ENCODE assay signal across 10 mouse cellular contexts in genomic region chr11:84914673-84915072, GRCm38 (mm10). TPM values are rescaled to one million over a fixed set of nuclear protein-coding genes. Genes with fewer than 3 reads are reported as not detected.
DNase-seq lines count a peak whose midpoint lies in the region; ATAC-seq and TF ChIP-seq lines count a peak whose summit lies in the region.
"Had no signal": no experiment of that assay in that cellular context is flagged by ENCODE, and none has a peak within 500 bp of the region (broad histone marks: within the 10 kb centered on the region; RNA-seq: fewer than 3 reads in every experiment).

No protein-coding gene starts in this region.

- H3K4me1 ChIP-seq in forebrain, embryonic 10.5 days = peaks cover 31% of the 10 kb centered on the region
- peaks cover 23% of the 10 kb centered on the region for H3K4me1 ChIP-seq in forebrain, embryonic 15.5 days
- peaks cover 5% of the 10 kb centered on the region for H3K4me1 ChIP-seq in thymus, adult 2 months (replicated peaks; ENCODE audit: control insufficient read depth, insufficient read depth, low read length)
- peaks cover 28% of the 10 kb centered on the region for H3K4me1 ChIP-seq in limb, embryonic 15.5 days

- H3K27me3 ChIP-seq in forebrain, embryonic 10.5 days (ENCODE audit: poor library complexity, severe bottlenecking) = no peaks in the 10 kb centered on the region
- H3K27me3 ChIP-seq in forebrain, embryonic 15.5 days = no peaks in the 10 kb centered on the region
- H3K27me3 ChIP-seq in thymus, adult 2 months (ENCODE audit: control insufficient read depth, insufficient read depth, low read length) = no peaks in the 10 kb centered on the region
- no peaks in the 10 kb centered on the region for H3K27me3 ChIP-seq in limb, embryonic 15.5 days

- no peak overlapping the region for H3K4me2 ChIP-seq in forebrain, embryonic 15.5 days (replicated peaks)
- 0 out of 2 replicates have a peak overlapping the region, but pooled peaks have one; percentile 66 for H3K4me2 ChIP-seq in limb, embryonic 15.5 days

- no peaks in the 10 kb centered on the region for H3K9me3 ChIP-seq in forebrain, embryonic 10.5 days
- H3K9me3 ChIP-seq in forebrain, embryonic 15.5 days = no peaks in the 10 kb centered on the region
- no peaks in the 10 kb centered on the region for H3K9me3 ChIP-seq in limb, embryonic 15.5 days

- H3K27ac ChIP-seq in forebrain, embryonic 10.5 days = no peak overlapping the region
- no peak overlapping the region for H3K27ac ChIP-seq in forebrain, embryonic 15.5 days (replicated peaks)
- no peak overlapping the region for H3K27ac ChIP-seq in thymus, adult 2 months (ENCODE audit: control insufficient read depth, insufficient read depth, low read length)
- no peak overlapping the region for H3K27ac ChIP-seq in limb, embryonic 15.5 days

- no peak for TF ChIP-seq CTCF in thymus, adult 2 months (IDR thresholded peaks at IDR 0.05; ENCODE audit: borderline replicate concordance, control insufficient read depth, extremely low read depth, insufficient read depth, low read length, poor library complexity)

- peak overlapping the region; percentile 95; the same call in 1 of the 2 replicates for H3K4me3 ChIP-seq in forebrain, embryonic 10.5 days
- no peak overlapping the region for H3K4me3 ChIP-seq in forebrain, embryonic 15.5 days
- no peak overlapping the region for H3K4me3 ChIP-seq in thymus, adult 2 months (ENCODE audit: control insufficient read depth, insufficient read depth, low read length)
- H3K4me3 ChIP-seq in limb, embryonic 15.5 days = no peak overlapping the region

- no peak for DNase-seq in forebrain, embryonic 10.5 days (ENCODE audit: extremely low spot score, low spot score)
- DNase-seq in thymus, adult 2 months = peak; percentile 6
- DNase-seq in thymus, postnatal 10 days (ENCODE audit: low spot score in 2 of 2) = no peak
- no peak for DNase-seq in left cerebral cortex, postnatal 10 days (ENCODE audit: extremely low spot score in 1 of 2, low spot score in 2 of 2)
- DNase-seq in left cerebral cortex, adult 18-20 months (ENCODE audit: low spot score in 2 of 2) = no peak
- DNase-seq in layer of hippocampus, postnatal 36 days = no peak
- DNase-seq: kidney, adult 8-10 months; lung, adult 18-20 months had no signal

- H3K9ac ChIP-seq in forebrain, embryonic 15.5 days (replicated peaks) = no peak overlapping the region
- no peak overlapping the region for H3K9ac ChIP-seq in limb, embryonic 15.5 days

- 84% methylated on average over 5 of the region's 5 CpGs for WGBS in forebrain, embryonic 10.5 days
- WGBS in forebrain, embryonic 15.5 days = 82% methylated on average over 5 of the region's 5 CpGs
- 96% methylated on average over 5 of the region's 5 CpGs for whole genome bisulfite sequencing in thymus, adult 2 months
- 79% methylated on average over 5 of the region's 5 CpGs for WGBS in limb, embryonic 15.5 days

- no peak for TF ChIP-seq POLR2A in thymus, adult 2 months (IDR thresholded peaks at IDR 0.05; ENCODE audit: control insufficient read depth, extremely low read depth, insufficient read depth, low read length, poor library complexity)

- H3K36me3 ChIP-seq in forebrain, embryonic 10.5 days (replicated peaks) = peaks cover 50% of the 10 kb centered on the region
- peaks cover 36% of the 10 kb centered on the region for H3K36me3 ChIP-seq in forebrain, embryonic 15.5 days
- H3K36me3 ChIP-seq in thymus, adult 2 months (ENCODE audit: control insufficient read depth, insufficient read depth, low read length) = peaks cover 9% of the 10 kb centered on the region
- peaks cover 40% of the 10 kb centered on the region for H3K36me3 ChIP-seq in limb, embryonic 15.5 days

- ATAC-seq in forebrain, embryonic 15.5 days (replicated peaks) = no peak
- no peak for ATAC-seq in limb, embryonic 15.5 days (ENCODE audit: insufficient number of reproducible peaks, low FRiP score, low TSS enrichment, low read depth)

- intact Hi-C loops in left cerebral cortex, postnatal 10 days (cut with DNase I) = loop anchor here (5.0 kb wide), 1 partner anchor 268 kb away; no protein-coding TSS in a partner anchor

RNA-seq across cellular contexts. Expression of gene Znhit3, which starts 1.5 kb away (rescaled TPM):
- 97.6 and 99.8 TPM in 2 replicates for polyA plus RNA-seq in forebrain, embryonic 10.5 days (2016; fragmentation: Nextera tagmentation; extraction: Ambion mirVana)
- polyA plus RNA-seq in forebrain, embryonic 15.5 days (2015; fragmentation: Nextera tagmentation; extraction: Ambion mirVana) = 61.7 and 67.8 TPM in 2 replicates
- polyA plus RNA-seq in thymus, adult 2 months (2012; rRNA removed) = 15.4 and 17.4 TPM in 2 replicates
- 51.1 and 51.6 TPM in 2 replicates for polyA plus RNA-seq in limb, embryonic 15.5 days (2015; fragmentation: Nextera tagmentation; extraction: Ambion mirVana)
- 10 to 100 TPM; 28.1 to 31.9 TPM for total RNA-seq in left cerebral cortex, postnatal 10 days (2021)
- 10 to 100 TPM; 32.0 to 32.8 TPM for total RNA-seq in left cerebral cortex, adult 18-20 months (2021)
- 10 to 100 TPM; 31.3 to 33.7 TPM for total RNA-seq in layer of hippocampus, postnatal 36 days (2021)

RNA-seq across cellular contexts. Expression of gene Pigw, which starts 34.6 kb away (rescaled TPM):
- polyA plus RNA-seq in forebrain, embryonic 10.5 days (2016; fragmentation: Nextera tagmentation; extraction: Ambion mirVana) = 3.1 and 3.5 TPM in 2 replicates
- 2.3 and 3.4 TPM in 2 replicates for polyA plus RNA-seq in forebrain, embryonic 15.5 days (2015; fragmentation: Nextera tagmentation; extraction: Ambion mirVana)
- polyA plus RNA-seq in thymus, adult 2 months (2012; rRNA removed) = 2.5 and 3.7 TPM in 2 replicates
- polyA plus RNA-seq in limb, embryonic 15.5 days (2015; fragmentation: Nextera tagmentation; extraction: Ambion mirVana) = 1.8 and 2.5 TPM in 2 replicates
- total RNA-seq in left cerebral cortex, postnatal 10 days (2021) = 1 to 10 TPM; 7.8 to 8.5 TPM
- 1 to 10 TPM; 5.7 to 7.0 TPM for total RNA-seq in left cerebral cortex, adult 18-20 months (2021)
- total RNA-seq in layer of hippocampus, postnatal 36 days (2021) = 1 to 10 TPM; 8.2 to 8.4 TPM

RNA-seq across cellular contexts. Expression of gene Myo19, which starts 34.7 kb away (rescaled TPM):
- 11.0 and 12.3 TPM in 2 replicates for polyA plus RNA-seq in forebrain, embryonic 10.5 days (2016; fragmentation: Nextera tagmentation; extraction: Ambion mirVana)
- polyA plus RNA-seq in forebrain, embryonic 15.5 days (2015; fragmentation: Nextera tagmentation; extraction: Ambion mirVana) = 4.7 and 6.9 TPM in 2 replicates
- polyA plus RNA-seq in thymus, adult 2 months (2012; rRNA removed) = 14.0 and 14.5 TPM in 2 replicates
- polyA plus RNA-seq in limb, embryonic 15.5 days (2015; fragmentation: Nextera tagmentation; extraction: Ambion mirVana) = 9.9 and 11.6 TPM in 2 replicates
- 10 to 100 TPM; 11.8 to 13.8 TPM for total RNA-seq in left cerebral cortex, postnatal 10 days (2021)
- total RNA-seq in left cerebral cortex, adult 18-20 months (2021) = 10 to 100 TPM; 11.1 to 17.1 TPM
- 1 to 10 TPM; 7.0 to 8.6 TPM for total RNA-seq in layer of hippocampus, postnatal 36 days (2021)

RNA-seq across cellular contexts. Expression of gene Car4, which starts 42.9 kb away (rescaled TPM):
- polyA plus RNA-seq in forebrain, embryonic 10.5 days (2016; fragmentation: Nextera tagmentation; extraction: Ambion mirVana) = 3.7 and 3.8 TPM in 2 replicates
- polyA plus RNA-seq in forebrain, embryonic 15.5 days (2015; fragmentation: Nextera tagmentation; extraction: Ambion mirVana) = 1.9 and 2.7 TPM in 2 replicates
- 3.3 and 3.7 TPM in 2 replicates for polyA plus RNA-seq in thymus, adult 2 months (2012; rRNA removed)
- polyA plus RNA-seq in limb, embryonic 15.5 days (2015; fragmentation: Nextera tagmentation; extraction: Ambion mirVana) = 0.37 TPM in 1 of 2 replicates, not detected in the other
- 10 to 100 TPM; 44.2 to 49.6 TPM for total RNA-seq in left cerebral cortex, postnatal 10 days (2021)
- 10 to 100 TPM; 58.5 to 66.3 TPM for total RNA-seq in left cerebral cortex, adult 18-20 months (2021)
- total RNA-seq in layer of hippocampus, postnatal 36 days (2021) = 10 to 100 TPM; 81.8 to 83.1 TPM

RNA-seq across cellular contexts. Expression of gene Ggnbp2, which starts 44.1 kb away (rescaled TPM):
- polyA plus RNA-seq in forebrain, embryonic 10.5 days (2016; fragmentation: Nextera tagmentation; extraction: Ambion mirVana) = 52.3 and 52.4 TPM in 2 replicates
- polyA plus RNA-seq in forebrain, embryonic 15.5 days (2015; fragmentation: Nextera tagmentation; extraction: Ambion mirVana) = 72.0 and 73.8 TPM in 2 replicates
- polyA plus RNA-seq in thymus, adult 2 months (2012; rRNA removed) = 44.6 and 48.6 TPM in 2 replicates
- 63.8 and 64.8 TPM in 2 replicates for polyA plus RNA-seq in limb, embryonic 15.5 days (2015; fragmentation: Nextera tagmentation; extraction: Ambion mirVana)
- total RNA-seq in left cerebral cortex, postnatal 10 days (2021) = 10 to 100 TPM; 89.1 to 90.3 TPM
- total RNA-seq in left cerebral cortex, adult 18-20 months (2021) = 10 to 100 TPM; 90.8 to 91.0 TPM
- 10 to 100 TPM; 82.3 to 84.1 TPM for total RNA-seq in layer of hippocampus, postnatal 36 days (2021)
